Mouse (Mus musculus): Measurements from ENCODE around the gene B230104I21Rik.

B230104I21Rik gene

GRCm38 (mm10) chr4:154335761-154336160, at the start of gene B230104I21Rik:
TSS of gene B230104I21Rik (plus strand) at chr4:154336127.
- no peak for DNase-seq

GRCm38 (mm10) chr4:154293735-154294201, 42.2 kb upstream of the B230104I21Rik start:
- no peak for DNase-seq

DNA sequence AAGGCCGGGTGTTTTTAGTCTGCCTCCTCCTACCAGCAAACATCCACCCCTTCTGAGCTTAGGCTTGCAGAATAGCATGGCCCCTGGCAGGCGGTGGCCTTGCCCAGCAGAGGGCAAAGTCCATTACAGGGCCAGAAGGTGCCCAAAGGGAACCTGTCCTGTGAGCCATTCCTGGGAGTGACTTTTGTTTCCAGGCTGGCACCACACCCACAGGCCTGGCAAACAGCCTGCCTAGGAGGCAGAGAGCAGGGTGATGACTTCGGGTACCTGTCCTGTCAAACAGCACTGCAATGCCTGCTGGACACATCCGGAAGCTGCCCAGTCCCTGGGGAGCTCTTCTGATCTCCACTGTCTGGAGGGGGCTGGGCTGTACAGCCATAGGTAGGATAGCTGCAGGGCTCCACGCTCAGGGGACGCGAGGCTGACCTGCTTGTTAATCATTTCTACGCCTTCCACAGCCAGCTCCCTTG, 41.6 kb upstream of the B230104I21Rik start:
- DNase-seq, result no peak

- DNase-seq, result no peak
Observed at GRCm38 (mm10) chr4:154297761-154298160, 38.2 kb upstream of the B230104I21Rik start.

GRCm38 (mm10) chr4:154299541-154300271, 36.2 kb upstream of the B230104I21Rik start:
- no peak for DNase-seq

- DNase-seq, result peak in 1 of 2 experiments; percentile 12
Observed at GRCm38 (mm10) chr4:154301466-154301881, 34.5 kb upstream of the B230104I21Rik start, which contains the start of gene Arhgef16. TSS of gene Arhgef16 (minus strand) at chr4:154301676.

DNA sequence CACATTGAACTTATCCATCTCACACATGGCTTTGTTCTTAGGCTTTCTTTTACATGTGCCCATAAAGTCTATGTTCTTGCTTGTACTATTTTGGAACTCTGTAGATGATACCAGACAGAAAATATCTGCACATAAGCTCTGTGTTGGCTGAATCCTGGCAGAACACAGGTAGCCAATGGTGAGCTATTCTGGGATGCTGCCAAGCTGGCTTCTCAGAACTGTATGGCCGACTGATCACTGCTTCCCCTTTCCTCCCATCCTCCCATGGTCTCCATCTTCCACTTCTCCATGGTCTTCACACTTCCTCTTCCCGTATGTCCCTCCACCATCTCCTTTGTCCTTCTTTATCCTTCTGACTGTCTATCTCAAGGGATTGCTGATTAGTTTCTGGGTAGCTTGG, 26.8 kb upstream of the B230104I21Rik start:
- no peak for DNase-seq

DNA sequence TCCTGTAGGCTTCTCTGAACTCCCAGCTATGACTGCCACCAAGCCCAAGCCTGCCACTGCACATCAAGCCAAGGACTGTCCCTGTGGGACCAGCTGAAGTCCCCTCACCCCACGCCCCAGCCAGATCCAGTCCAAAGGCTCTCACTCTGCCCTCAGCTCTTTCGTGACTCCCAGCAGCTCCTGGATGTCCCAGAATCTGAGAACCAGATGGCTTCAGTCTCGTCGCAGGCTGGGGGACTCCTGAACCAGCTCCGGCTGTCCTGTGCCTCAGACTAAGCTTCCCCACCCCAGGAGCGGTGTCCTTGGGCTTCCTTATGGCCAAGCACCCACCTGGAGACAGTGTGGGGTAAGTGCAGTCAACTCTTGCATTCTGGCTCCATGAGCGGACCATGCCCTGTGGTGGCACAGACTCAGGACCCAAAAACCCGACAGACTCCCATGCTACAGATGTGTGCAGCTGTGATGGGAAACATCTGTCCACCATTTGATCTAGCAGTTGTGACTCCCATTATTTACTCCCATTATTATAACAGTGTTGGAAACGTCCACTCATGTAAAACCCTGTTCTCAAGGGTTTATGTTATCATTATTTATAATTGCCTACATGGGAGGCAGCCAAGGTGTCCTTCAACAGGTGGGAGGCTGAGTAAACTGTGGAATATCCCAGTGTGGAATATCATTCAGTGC, 25.2 kb upstream of the B230104I21Rik start:
- no peak for DNase-seq

DNA sequence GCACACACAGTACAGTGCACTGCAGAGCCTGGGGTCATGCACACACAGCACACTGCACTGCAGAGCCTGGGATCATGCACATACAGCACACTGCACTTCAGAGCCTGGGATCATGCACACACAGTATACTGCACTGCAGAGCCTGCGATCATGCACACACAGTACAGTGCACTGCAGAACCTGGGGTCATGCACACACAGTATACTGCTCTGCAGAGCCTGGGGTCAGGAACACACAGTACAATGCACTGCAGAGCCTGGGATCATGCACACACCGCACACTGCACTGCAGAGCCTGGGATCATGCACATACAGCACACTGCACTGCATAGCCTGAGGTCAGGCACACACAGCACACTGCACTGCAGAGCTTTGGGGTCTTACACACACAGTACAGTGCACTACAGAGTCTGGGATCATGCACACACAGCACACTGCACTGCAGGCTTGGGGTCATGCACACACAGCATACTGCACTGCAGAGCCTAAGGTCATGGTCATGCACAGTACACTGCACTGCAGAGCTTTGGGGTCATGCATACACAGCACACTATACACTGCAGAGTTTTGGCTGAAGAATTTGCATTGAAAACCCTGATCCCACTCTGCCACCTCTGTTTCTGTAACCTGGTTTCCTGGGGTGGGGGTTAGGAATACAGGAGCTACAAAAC, 23.6 kb upstream of the B230104I21Rik start:
- DNase-seq, result no peak

DNA sequence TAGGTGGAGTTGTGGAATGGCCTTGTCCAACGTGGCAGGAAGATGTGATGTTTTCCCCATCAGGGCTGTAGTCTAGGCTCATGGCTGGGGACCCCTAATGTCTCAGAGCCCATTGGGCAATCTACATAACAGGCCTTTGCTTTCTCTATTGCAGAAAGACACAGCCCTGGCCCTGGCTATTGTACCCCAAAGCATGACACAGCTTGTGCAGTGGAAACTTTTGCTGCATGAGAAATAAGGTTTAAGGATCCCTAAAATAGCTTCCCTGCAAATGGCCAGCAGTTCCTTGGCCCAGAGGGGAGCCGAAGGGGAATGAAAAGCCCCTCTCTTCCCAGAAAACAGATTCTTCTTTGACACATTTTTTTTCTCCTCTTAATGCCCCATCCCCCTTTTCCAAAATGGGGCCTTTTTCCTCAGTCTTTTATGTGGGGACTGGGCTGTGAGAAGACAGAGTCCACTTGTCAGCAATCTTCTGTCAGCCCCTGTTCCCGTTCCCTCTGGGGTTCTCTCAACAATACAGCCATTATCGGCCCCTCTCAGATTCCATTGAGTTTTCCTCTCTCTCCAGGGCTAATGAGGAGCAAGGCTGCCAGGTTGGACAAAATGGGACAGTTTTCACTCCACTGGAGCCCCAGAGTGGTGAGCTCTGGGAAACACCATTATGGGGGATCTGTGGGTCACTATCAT, 22.8 kb upstream of the B230104I21Rik start:
- no peak for DNase-seq

DNA sequence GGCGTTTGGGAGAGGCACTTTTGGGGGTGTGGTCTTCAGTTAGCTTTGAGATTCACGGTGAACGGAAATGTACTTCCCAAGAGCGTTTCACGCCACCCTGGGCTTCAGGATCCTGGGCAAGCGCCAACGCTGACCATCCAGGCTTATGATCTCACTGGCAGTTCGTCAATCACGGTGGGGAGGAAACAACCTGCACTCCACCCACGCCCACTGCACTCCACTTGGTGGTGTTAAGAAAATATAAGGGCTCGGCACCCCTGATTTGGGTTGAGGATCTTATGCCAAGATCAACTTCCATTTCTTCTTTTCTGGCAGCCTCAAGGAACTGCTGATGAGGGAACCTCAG, 22.3 kb upstream of the B230104I21Rik start:
- no peak for DNase-seq

- no peak for DNase-seq
Observed at GRCm38 (mm10) chr4:154325410-154325809, 10.5 kb upstream of the B230104I21Rik start.

DNA sequence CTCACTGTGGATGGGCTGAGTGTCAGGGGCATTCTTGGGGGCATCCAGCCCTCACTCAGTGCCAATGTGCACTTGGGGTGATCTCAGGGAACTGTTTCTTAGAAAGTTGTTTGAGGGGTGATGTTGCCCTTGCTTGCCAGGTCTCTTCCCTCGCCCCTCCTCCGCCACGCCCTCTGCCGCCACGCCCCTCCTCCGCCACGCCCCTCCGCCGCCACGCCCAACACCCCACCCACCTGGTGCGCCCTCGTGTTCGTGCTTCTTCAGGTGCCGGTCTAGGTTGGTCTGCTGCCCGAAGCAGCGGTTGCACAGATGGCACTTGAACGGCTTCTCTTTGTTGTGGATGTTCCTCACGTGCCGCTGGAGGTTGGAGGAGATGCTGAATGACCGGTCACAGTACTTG, 7.5 kb upstream of the B230104I21Rik start:
- DNase-seq, result no peak

DNA sequence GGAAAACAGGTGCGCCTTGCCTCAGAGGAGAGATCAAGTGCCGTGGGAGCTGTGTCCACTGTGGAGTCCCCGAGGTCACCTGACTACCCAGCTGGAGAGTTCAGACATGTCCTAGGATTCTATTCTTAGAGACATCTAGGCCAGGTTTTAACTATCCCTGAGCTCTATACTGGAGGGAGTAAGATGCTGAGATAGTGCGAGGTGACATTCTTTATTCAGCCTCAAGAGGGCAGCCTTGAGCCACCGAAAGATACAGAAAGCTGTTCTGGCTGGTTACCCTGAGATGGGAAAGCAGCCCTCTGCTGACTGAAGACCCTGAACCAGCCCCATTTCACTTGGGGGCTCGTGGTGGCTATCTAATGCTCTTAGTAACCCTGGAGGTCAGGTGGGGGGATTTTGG, 7.1 kb upstream of the B230104I21Rik start:
- peak in 1 of 2 experiments; percentile 25 for DNase-seq

- no peak for DNase-seq
Observed at GRCm38 (mm10) chr4:154330001-154330400, 5.9 kb upstream of the B230104I21Rik start.

GRCm38 (mm10) chr4:154331271-154331670, 4.7 kb upstream of the B230104I21Rik start:
- DNase-seq, result no peak

GRCm38 (mm10) chr4:154333300-154333699, 2.6 kb upstream of the B230104I21Rik start:
- DNase-seq, result no peak

DNA sequence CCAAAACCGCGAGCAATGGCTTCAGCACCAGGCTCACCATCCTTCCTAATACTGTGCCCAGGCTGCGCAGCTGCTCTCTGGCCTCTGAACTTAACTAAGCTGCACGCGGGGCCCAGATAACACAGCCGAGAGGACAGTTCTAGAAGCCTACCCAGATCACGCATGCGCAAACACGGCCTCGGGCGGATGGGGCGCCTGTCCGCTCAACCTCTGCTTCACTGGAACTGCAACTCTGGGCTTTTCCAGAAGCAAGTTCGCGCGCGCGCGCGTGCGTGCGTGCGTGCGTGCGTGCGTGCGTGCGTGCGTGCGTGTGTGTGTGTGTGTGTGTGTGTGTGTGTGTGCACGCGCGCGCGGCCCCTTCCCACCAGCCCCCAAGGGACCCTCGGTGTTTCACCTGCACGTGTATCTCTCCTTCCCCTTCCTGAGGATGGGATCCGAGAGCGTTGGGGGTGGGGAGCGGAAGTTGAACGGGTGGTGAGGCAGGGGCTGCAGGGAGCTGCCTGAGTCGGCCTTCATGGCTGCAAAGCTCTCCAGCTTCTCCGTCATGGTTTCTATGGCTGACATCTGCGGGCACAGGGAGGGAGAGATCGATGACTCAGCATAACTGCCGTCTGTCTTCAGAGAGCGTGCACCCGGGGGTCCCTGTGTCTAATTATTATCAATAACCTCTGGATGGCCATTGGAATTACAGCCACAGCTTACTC, 1.1 kb upstream of the B230104I21Rik start:
- no peak for DNase-seq

GRCm38 (mm10) chr4:154336650-154337049, 723 bp downstream of the B230104I21Rik start:
- DNase-seq, result no peak

- DNase-seq, result no peak
Observed at GRCm38 (mm10) chr4:154346731-154347522, 11.0 kb downstream of the B230104I21Rik start.

DNA sequence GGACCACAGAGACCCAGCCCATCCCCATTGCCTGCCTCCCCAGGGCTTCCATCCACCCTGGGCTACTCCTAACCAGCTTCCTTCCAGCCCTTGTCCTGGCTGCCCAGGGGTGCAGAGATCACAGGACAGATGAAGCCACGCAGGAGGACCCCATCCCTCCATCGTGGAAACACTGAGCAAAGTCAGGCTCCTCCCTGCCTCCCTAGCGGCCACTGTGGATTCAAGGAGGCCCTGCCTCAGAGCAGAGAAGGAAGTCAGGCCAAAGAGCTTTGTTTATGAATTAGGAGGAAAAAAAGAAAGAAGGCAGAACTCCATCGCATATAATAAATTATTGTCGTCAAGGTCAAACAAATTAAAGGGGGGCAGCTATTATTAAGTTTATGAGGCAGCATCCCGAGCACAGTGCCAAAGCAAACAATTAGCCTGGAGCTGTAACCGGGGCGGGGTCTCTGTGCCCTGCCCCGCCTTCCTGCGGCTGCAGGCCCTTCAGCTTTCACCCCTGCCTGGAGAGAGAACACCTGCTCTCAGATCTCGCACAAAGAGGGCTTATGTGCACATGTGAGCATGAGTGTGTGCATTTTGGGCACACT, 12.4 kb downstream of the B230104I21Rik start:
- DNase-seq, result no peak
